Mouse (Mus musculus) cortical plate, adult 2 months (tissue): ENCODE data around the gene Ptges3l.

Source experiments
- CTCF ChIP-seq: fragments of 200-500 bp; IDR thresholded peaks from 2 replicates; pipeline ENCODE4 v1.5.1; 2011; ENCODE audit warnings: mild to moderate bottlenecking, control low read depth, low read length; ENCODE audit not compliant: insufficient read depth; ENCODE audit errors: extremely low read depth
- POLR2A ChIP-seq: fragments of 200-500 bp; IDR thresholded peaks from 2 replicates; pipeline ENCODE4 v1.6.1; 2011; ENCODE audit warnings: mild to moderate bottlenecking, low read length, control low read depth; ENCODE audit not compliant: insufficient read depth; ENCODE audit errors: extremely low read depth

- no peak for TF ChIP-seq POLR2A
- TF ChIP-seq CTCF: no peak
These were observed 6.2 kb upstream of the Ptges3l start for GRCm38 (mm10) chr11:101431327-101431726.
